Mouse (Mus musculus): ENCODE measurements around the gene Cd53. TPM values are rescaled to one million over a fixed set of nuclear protein-coding genes. Genes with fewer than 3 reads are reported as not detected.

Gene Cd53
- total RNA-seq (2014; rRNA removed), result 3.8 and 6.4 TPM in 2 replicates
- polyA plus RNA-seq (2015; fragmentation: Nextera tagmentation; extraction: Ambion mirVana), result 8.7 and 9.1 TPM in 2 replicates

DNA sequence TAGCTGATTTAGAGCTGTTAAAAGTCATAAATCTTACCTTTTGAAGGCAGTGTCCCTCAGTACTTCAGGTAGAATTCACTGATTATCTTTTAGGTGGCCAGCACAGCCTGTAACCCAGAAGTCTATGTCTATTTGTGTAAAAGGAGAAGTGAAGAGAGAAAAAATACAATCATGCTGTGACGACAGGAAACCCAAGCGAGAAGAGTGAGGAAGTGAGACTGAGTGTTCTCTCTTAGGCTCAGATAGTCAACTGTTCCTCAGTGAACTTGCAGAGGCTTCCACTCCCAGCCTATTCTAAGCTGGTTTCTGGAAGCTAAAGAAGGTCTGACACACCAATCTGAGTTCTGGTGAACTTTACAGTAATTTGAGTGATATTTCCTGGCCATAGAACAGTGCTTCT, at the start of gene Cd53:
Cd53 (minus strand) TSS at position 220 of the 400 bp plus-strand sequence.
- no peak within 1 kb of the TSS for H3K4me3 ChIP-seq (ENCODE audit: low read length)
- DNase-seq (ENCODE audit: low spot score) (no peak), ATAC-seq (no peak)
- no peaks in the 10 kb centered on the region for H3K36me3 ChIP-seq (ENCODE audit: insufficient read depth, low read length)
- H3K27ac ChIP-seq, result no peak within 1 kb of the TSS
- no peaks in the 10 kb centered on the region for H3K4me1 ChIP-seq (ENCODE audit: insufficient read depth, low read length)
- 80% methylated on average over 2 of the region's 2 CpGs for WGBS
- no peak for TF ChIP-seq CTCF (IDR thresholded peaks at IDR 0.05; ENCODE audit: low read depth)
- no peak within 1 kb of the TSS for H3K9ac ChIP-seq (replicated peaks; ENCODE audit: low read length)
- no peaks in the 10 kb centered on the region for H3K9me3 ChIP-seq (ENCODE audit: low read length)
- H3K4me2 ChIP-seq (ENCODE audit: low read depth, low read length), result no peak within 1 kb of the TSS
- no peaks in the 10 kb centered on the region for H3K27me3 ChIP-seq (ENCODE audit: insufficient read depth, low read length)

DNA sequence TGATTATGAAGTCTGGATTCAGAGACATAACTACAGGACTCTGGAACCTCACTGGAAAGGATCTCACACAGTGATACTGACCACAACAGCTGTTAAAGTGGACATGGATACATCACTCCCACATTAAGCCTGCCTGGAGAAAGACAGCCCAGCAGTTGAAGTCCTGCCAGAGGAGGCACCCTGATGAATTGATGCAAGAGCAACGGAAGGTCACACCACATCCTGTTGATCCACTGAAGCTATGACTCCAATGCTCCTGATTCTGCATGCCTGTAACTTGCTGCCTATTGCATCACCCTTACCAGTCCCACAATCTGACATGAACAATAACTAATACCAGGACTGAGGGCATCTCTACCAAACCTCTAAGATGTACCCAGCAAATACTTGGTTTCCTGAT, 42.2 kb upstream of the Cd53 start:
- no peaks in the 10 kb centered on the region for H3K4me1 ChIP-seq (ENCODE audit: insufficient read depth, low read length)
- DNase-seq (ENCODE audit: low spot score), result no peak
- no peaks in the 10 kb centered on the region for H3K36me3 ChIP-seq (ENCODE audit: insufficient read depth, low read length)
- WGBS, result 82% methylated on average over 1 of the region's 1 CpGs
- no peak for ATAC-seq
- H3K27me3 ChIP-seq (ENCODE audit: insufficient read depth, low read length), result no peaks in the 10 kb centered on the region
- H3K9me3 ChIP-seq (ENCODE audit: low read length), result no peaks in the 10 kb centered on the region
- no peak overlapping the region for H3K27ac ChIP-seq
- TF ChIP-seq CTCF (IDR thresholded peaks at IDR 0.05; ENCODE audit: low read depth), result no peak
- H3K4me2 ChIP-seq (ENCODE audit: low read depth, low read length), result no peak overlapping the region
- H3K9ac ChIP-seq (replicated peaks; ENCODE audit: low read length), result no peak overlapping the region
- H3K4me3 ChIP-seq (ENCODE audit: low read length), result no peak overlapping the region

DNA sequence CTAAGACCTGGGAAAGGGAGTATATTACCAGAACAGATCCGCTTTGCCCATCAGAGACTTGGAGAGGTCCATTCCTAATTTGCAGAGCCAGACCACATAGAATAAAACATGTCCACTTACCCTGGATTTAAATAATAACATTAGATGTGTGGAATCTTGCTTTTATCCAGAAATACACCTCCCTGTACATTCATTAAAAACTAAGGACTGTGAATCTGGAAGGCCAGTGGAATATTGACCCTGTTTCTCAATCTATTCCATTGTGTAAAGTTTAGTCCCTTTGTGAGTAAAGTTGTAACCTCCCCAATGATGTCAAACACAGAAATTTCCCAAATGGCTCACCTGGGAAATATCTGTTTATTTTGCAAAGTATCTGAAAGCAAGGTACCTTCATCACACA, 36.2 kb upstream of the Cd53 start, which contains the start of gene Olfr266:
Olfr266 (minus strand) TSS at position 101 of the 400 bp plus-strand sequence.
- H3K4me2 ChIP-seq (ENCODE audit: low read depth, low read length), result no peak within 1 kb of the TSS
- 87% methylated on average over 1 of the region's 1 CpGs for WGBS
- no peaks in the 10 kb centered on the region for H3K9me3 ChIP-seq (ENCODE audit: low read length)
- H3K27ac ChIP-seq, result no peak within 1 kb of the TSS
- H3K27me3 ChIP-seq (ENCODE audit: insufficient read depth, low read length), result no peaks in the 10 kb centered on the region
- H3K4me3 ChIP-seq (ENCODE audit: low read length), result no peak within 1 kb of the TSS
- no peak within 1 kb of the TSS for H3K9ac ChIP-seq (replicated peaks; ENCODE audit: low read length)
- TF ChIP-seq CTCF (IDR thresholded peaks at IDR 0.05; ENCODE audit: low read depth), result no peak
- ATAC-seq, result no peak
- H3K4me1 ChIP-seq (ENCODE audit: insufficient read depth, low read length), result no peaks in the 10 kb centered on the region
- no peaks in the 10 kb centered on the region for H3K36me3 ChIP-seq (ENCODE audit: insufficient read depth, low read length)
- no peak for DNase-seq (ENCODE audit: low spot score)

DNA sequence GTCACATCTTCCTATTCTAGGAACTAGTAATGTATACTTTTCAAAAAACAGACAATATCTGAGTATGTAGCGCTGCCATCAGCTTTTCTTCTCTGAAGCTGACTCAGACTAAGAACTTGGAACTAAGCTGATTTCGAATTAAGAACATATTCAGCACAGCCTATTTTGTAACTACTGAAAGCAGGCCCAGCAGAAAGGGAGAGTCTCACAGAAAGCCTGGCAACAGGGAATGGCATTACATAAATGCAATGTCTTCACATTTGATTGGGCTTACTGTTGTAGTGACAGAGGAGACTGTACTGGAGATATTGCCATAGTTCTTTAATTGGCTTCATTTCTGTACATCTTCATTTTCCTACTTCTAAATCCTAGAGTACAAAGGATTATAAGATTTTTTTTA, 27.7 kb upstream of the Cd53 start:
- TF ChIP-seq CTCF (IDR thresholded peaks at IDR 0.05; ENCODE audit: low read depth), result no peak
- 84% methylated on average over 2 of the region's 2 CpGs for WGBS
- H3K27me3 ChIP-seq (ENCODE audit: insufficient read depth, low read length), result no peaks in the 10 kb centered on the region
- H3K9me3 ChIP-seq (ENCODE audit: low read length), result no peaks in the 10 kb centered on the region
- H3K4me3 ChIP-seq (ENCODE audit: low read length), result no peak overlapping the region
- no peaks in the 10 kb centered on the region for H3K4me1 ChIP-seq (ENCODE audit: insufficient read depth, low read length)
- no peak overlapping the region for H3K9ac ChIP-seq (replicated peaks; ENCODE audit: low read length)
- no peak overlapping the region for H3K27ac ChIP-seq
- H3K4me2 ChIP-seq (ENCODE audit: low read depth, low read length), result no peak overlapping the region
- H3K36me3 ChIP-seq (ENCODE audit: insufficient read depth, low read length), result no peaks in the 10 kb centered on the region
- ATAC-seq (no peak), DNase-seq (ENCODE audit: low spot score) (no peak)

DNA sequence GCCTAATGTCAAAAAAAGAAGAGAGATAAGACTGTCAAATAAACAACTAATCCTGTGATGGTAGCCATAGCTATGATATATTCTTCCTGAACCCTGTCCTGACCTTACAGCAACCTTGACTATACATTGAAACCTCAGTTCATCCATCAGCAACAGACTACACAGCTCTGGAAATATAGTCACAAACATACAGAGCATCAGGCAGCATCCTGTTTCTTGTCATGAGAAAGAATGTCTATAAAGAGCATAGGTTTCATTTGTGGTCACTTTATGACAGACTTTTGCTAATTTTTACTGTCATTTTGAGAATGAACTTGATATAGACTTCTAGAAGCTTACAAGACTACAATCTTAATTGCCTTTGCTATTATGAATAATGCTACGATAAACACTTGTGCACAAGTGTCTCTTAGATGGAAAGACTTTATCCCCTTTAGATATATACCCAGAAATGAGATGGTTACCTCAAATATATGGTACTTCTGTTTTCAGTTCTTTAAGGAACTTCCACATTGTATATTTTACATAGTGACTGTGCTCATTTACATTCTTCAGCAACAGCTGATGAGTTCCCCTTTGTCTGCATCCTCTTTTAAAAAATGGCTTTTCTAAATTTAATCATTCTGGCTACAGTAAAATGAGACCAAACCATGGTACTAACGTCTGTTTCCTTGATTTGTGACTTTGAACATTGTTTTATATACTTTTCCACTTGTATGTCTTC, 19.2 kb upstream of the Cd53 start:
- Histone ChIP-seq H3K27me3 (ENCODE audit: insufficient read depth, low read length) (no peaks in the 10 kb centered on the region), H3K9ac (replicated peaks; ENCODE audit: low read length) (no peak overlapping the region), H3K4me1 (ENCODE audit: insufficient read depth, low read length) (no peaks in the 10 kb centered on the region), H3K9me3 (ENCODE audit: low read length) (no peaks in the 10 kb centered on the region), H3K27ac (no peak overlapping the region), H3K4me3 (ENCODE audit: low read length) (no peak overlapping the region), H3K36me3 (ENCODE audit: insufficient read depth, low read length) (no peaks in the 10 kb centered on the region), H3K4me2 (ENCODE audit: low read depth, low read length) (no peak overlapping the region)
- 69% methylated on average over 2 of the region's 2 CpGs for WGBS
- ATAC-seq (no peak), DNase-seq (ENCODE audit: low spot score) (no peak)
- no peak for TF ChIP-seq CTCF (IDR thresholded peaks at IDR 0.05; ENCODE audit: low read depth)

DNA sequence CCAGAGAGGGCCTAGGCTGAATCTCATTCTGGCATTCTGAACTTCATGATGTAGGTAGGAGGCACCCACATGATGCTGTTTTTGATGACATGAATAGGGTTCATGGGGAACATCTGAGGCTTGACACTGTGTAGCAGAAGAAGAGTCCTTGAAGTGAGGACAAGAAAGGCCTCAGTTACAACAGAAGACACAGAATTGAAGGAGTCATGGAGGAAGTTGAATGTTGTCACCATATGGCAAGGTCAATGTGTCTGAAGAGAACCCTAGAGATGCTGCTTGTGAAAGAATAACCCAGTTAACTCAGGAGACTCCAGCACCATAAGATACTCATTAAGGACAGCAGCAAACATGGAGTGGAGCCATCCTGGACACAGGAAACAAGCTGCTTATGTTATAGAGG, 8.1 kb upstream of the Cd53 start:
- Histone ChIP-seq H3K36me3 (ENCODE audit: insufficient read depth, low read length) (no peaks in the 10 kb centered on the region), H3K4me2 (ENCODE audit: low read depth, low read length) (no peak overlapping the region), H3K9ac (replicated peaks; ENCODE audit: low read length) (no peak overlapping the region), H3K9me3 (ENCODE audit: low read length) (no peaks in the 10 kb centered on the region), H3K27me3 (ENCODE audit: insufficient read depth, low read length) (no peaks in the 10 kb centered on the region), H3K27ac (no peak overlapping the region), H3K4me3 (ENCODE audit: low read length) (no peak overlapping the region), H3K4me1 (ENCODE audit: insufficient read depth, low read length) (no peaks in the 10 kb centered on the region)
- no peak for ATAC-seq
- TF ChIP-seq CTCF (IDR thresholded peaks at IDR 0.05; ENCODE audit: low read depth), result no peak
- no peak for DNase-seq (ENCODE audit: low spot score)

DNA sequence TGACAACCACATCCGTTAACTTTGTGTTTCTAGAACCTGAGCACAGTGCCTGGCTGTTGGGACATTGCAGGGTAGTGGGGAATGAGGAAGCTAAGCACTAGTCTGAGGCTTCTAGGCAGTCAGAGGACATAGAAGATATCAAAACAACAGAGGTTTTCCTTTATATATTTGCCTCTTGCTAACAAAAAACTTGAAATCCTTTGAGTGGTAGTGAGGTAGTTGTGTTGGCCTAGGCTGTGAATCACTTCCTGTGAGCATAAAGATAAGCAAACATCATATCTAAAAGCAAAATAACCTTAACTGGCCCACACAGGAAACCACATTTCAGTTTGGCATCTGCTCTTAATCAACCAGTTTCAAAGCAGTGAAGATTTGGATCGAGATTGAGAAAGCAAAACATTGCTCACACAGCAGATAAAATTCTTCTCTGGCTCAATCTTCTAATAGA, 1.5 kb downstream of the Cd53 start:
- no peak for TF ChIP-seq CTCF (IDR thresholded peaks at IDR 0.05; ENCODE audit: low read depth)
- no peaks in the 10 kb centered on the region for H3K27me3 ChIP-seq (ENCODE audit: insufficient read depth, low read length)
- no peak for ATAC-seq
- H3K4me1 ChIP-seq (ENCODE audit: insufficient read depth, low read length), result no peaks in the 10 kb centered on the region
- no peaks in the 10 kb centered on the region for H3K9me3 ChIP-seq (ENCODE audit: low read length)
- 58% methylated on average over 2 of the region's 2 CpGs for WGBS
- no peak overlapping the region for H3K9ac ChIP-seq (replicated peaks; ENCODE audit: low read length)
- H3K36me3 ChIP-seq (ENCODE audit: insufficient read depth, low read length), result no peaks in the 10 kb centered on the region
- H3K4me2 ChIP-seq (ENCODE audit: low read depth, low read length), result no peak overlapping the region
- no peak overlapping the region for H3K4me3 ChIP-seq (ENCODE audit: low read length)
- no peak overlapping the region for H3K27ac ChIP-seq
- DNase-seq (ENCODE audit: low spot score), result no peak
